Mouse (Mus musculus) large intestine, adult 2 months (tissue): ENCODE measurements around the gene Ralb. TPM values are rescaled to one million over a fixed set of nuclear protein-coding genes. Genes with fewer than 3 reads are reported as not detected.
A peak's percentile ranks its signal among the peaks of the same experiment; 100 is the strongest.

ENCODE experiments used
- DNase-seq: peaks from one replicate; pipeline ENCODE4 v3.0.0-alpha.2; 2012; ENCODE audit warnings: low read depth, low spot score
- WGBS: fragments of 180-500 bp; shearing (Covaris S2); methylation state at CpG from one replicate; pipeline ENCODE4 v1.1.7; 2018; 5-methylcytosine and 5-hydroxymethylcytosine counted together
- polyA plus RNA-seq: library from polyadenylated mRNA; depleted of rRNA; stranded (reverse); fragments of >200 nt; gene quantifications from 2 replicates; pipeline ENCODE4 v1.2.3, GENCODE M21; 2012

The Ralb gene
- polyA plus RNA-seq, 1 experiment, result 51.7 TPM

GRCm38 (mm10) chr1:119460062-119460461, 44.5 kb downstream of the Ralb start:
- 63% methylated on average over 2 of the region's 2 CpGs for WGBS
- DNase-seq, result no peak

- DNase-seq, result peak; percentile 28
- 2% methylated on average over 10 of the region's 10 CpGs for WGBS
Observed at GRCm38 (mm10) chr1:119457993-119458605, 46.5 kb downstream of the Ralb start.

- WGBS, result 28% methylated on average over 5 of the region's 5 CpGs
- no peak for DNase-seq
Observed at GRCm38 (mm10) chr1:119457528-119457855, 47.1 kb downstream of the Ralb start.

GRCm38 (mm10) chr1:119456671-119457527, 47.7 kb downstream of the Ralb start:
- DNase-seq, result no peak

GRCm38 (mm10) chr1:119453731-119454130, 50.9 kb downstream of the Ralb start:
- 25% methylated on average over 3 of the region's 4 CpGs for WGBS
- no peak for DNase-seq

More at GRCm38 (mm10) chr1:119456671-119457527, 47.7 kb downstream of the Ralb start:
- WGBS, result 7% methylated on average over 19 of the region's 19 CpGs

GRCm38 (mm10) chr1:119451417-119451816, 53.2 kb downstream of the Ralb start:
- WGBS, result 64% methylated on average over 10 of the region's 10 CpGs
- DNase-seq, result no peak

GRCm38 (mm10) chr1:119450651-119451345, 53.8 kb downstream of the Ralb start:
- WGBS, result 82% methylated on average over 10 of the region's 10 CpGs
- no peak for DNase-seq

- WGBS, result 54% methylated on average over 10 of the region's 10 CpGs
- no peak for DNase-seq
Observed at GRCm38 (mm10) chr1:119446753-119447283, 57.8 kb downstream of the Ralb start.

GRCm38 (mm10) chr1:119443591-119444350, 60.8 kb downstream of the Ralb start:
- no peak for DNase-seq
- WGBS, result 77% methylated on average over 21 of the region's 21 CpGs

GRCm38 (mm10) chr1:119442901-119443300, 61.7 kb downstream of the Ralb start:
- WGBS, result 79% methylated on average over 9 of the region's 9 CpGs
- no peak for DNase-seq

- WGBS, result 93% methylated on average over 9 of the region's 9 CpGs
- no peak for DNase-seq
Observed at GRCm38 (mm10) chr1:119438105-119438637, 66.4 kb downstream of the Ralb start.

- DNase-seq, result no peak
- WGBS, result 48% methylated on average over 6 of the region's 6 CpGs
Observed at GRCm38 (mm10) chr1:119437401-119437800, 67.2 kb downstream of the Ralb start.

GRCm38 (mm10) chr1:119424141-119424860, 80.3 kb downstream of the Ralb start:
- no peak for DNase-seq
- 23% methylated on average over 6 of the region's 6 CpGs for WGBS

- WGBS, result 4% methylated on average over 14 of the region's 14 CpGs
- DNase-seq, result no peak
Observed at GRCm38 (mm10) chr1:119423510-119423909, 81.1 kb downstream of the Ralb start.

GRCm38 (mm10) chr1:119422460-119423015, 82.1 kb downstream of the Ralb start:
- no peak for DNase-seq
- under 1% methylated on average over 31 of the region's 32 CpGs for WGBS

GRCm38 (mm10) chr1:119421576-119422421, 82.8 kb downstream of the Ralb start, which contains the start of gene Inhbb:
Gene Inhbb, minus strand, starts transcription at chr1:119422248.
- WGBS, result under 1% methylated on average over 85 of the region's 92 CpGs

GRCm38 (mm10) chr1:119420984-119421575, 83.5 kb downstream of the Ralb start:
- DNase-seq, result no peak

More at GRCm38 (mm10) chr1:119421576-119422421, 82.8 kb downstream of the Ralb start, which contains the start of gene Inhbb:
- no peak for DNase-seq

More at GRCm38 (mm10) chr1:119420984-119421575, 83.5 kb downstream of the Ralb start:
- WGBS, result 1% methylated on average over 58 of the region's 78 CpGs
